Comparison of ENCODE assay signal across 1 mouse cellular context in genomic region chr3:28745835-28746483, GRCm38 (mm10).
A peak's percentile ranks its signal among the peaks of the same experiment; 100 is the strongest.
TF ChIP-seq lines count a peak whose summit lies in the region.

No protein-coding gene starts in this region.

TF ChIP-seq in MEL, 35 proteins besides CTCF, POLR2A, EP300 and RAD21 (continued from another document):
- TF ChIP-seq ZC3H11A (IDR thresholded peaks at IDR 0.05; ENCODE audit: low read depth, low read length) (peak; percentile 96), USF1 (IDR thresholded peaks at IDR 0.05; ENCODE audit: low read depth, low read length) (0 out of 2 replicates have a peak, but pooled peaks have one; percentile 11), ZMIZ1 (IDR thresholded peaks at IDR 0.05; ENCODE audit: low read depth, low read length) (no peak), SMC3 (IDR thresholded peaks at IDR 0.05; ENCODE audit: low read depth, low read length) (peak; percentile 99), ZKSCAN1 (IDR thresholded peaks at IDR 0.05; ENCODE audit: low read depth, low read length) (no peak), MAFK (IDR thresholded peaks at IDR 0.05; ENCODE audit: borderline replicate concordance, low read depth, low read length) (0 out of 2 replicates have a peak, but pooled peaks have one; percentile 14), MYC (IDR thresholded peaks at IDR 0.05; ENCODE audit: low read depth, low read length) (no peak), GABPA (IDR thresholded peaks at IDR 0.05; ENCODE audit: low read depth, low read length) (no peak), ETS1 (IDR thresholded peaks at IDR 0.05; ENCODE audit: low read depth, low read length) (no peak), CHD1 (IDR thresholded peaks at IDR 0.05; ENCODE audit: low read depth, low read length) (no peak), SIN3A (IDR thresholded peaks at IDR 0.05; ENCODE audit: low read length) (no peak), MAZ (IDR thresholded peaks at IDR 0.05; ENCODE audit: low read depth, low read length) (no peak), MYB (IDR thresholded peaks at IDR 0.05; ENCODE audit: low read depth, low read length) (no peak)
